Mouse (Mus musculus): Measurements from ENCODE around the gene Exo5.

Exo5 gene

DNA sequence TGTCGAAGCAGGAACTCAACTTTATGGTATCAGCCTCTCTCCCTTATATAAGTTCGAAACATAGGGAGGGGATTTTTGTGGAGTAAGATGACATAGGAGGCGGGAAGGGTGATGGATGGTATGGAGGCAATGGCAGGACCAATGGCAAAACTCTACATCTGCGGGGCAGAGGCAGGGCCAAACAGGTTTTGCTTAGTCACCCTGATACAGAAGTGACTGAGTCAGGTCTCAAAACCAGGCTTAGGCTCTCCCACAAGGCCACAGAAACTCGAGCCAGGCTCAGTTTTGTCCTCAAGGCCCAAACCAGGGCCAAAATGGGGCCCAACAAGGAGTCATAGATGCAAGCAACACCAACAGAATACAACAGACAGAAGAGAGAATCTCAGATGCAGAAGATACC lies 19.2 kb downstream of the Exo5 start:
- DNase-seq (ENCODE audit: low spot score in 2 of 2), result no peak

DNA sequence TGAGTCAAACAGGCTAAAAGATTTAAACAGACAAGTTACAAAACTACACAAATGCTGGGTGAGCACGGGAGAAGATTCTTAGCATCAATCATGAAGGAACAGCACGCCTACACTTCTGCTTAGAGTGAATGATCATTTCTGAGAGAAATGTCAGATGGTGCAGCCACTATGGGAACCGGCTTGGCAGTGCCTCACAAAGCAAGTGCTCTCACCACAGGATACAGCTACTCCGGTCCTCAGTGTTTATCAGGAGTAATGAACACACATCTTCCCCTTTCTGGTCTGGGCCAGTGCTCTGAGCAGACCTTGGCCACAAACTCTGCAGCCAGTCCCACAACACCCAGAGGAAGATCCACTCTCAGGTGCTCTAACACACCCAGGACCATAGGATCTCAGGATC lies 20.3 kb downstream of the Exo5 start:
- DNase-seq (ENCODE audit: low spot score in 2 of 2), result no peak

DNA sequence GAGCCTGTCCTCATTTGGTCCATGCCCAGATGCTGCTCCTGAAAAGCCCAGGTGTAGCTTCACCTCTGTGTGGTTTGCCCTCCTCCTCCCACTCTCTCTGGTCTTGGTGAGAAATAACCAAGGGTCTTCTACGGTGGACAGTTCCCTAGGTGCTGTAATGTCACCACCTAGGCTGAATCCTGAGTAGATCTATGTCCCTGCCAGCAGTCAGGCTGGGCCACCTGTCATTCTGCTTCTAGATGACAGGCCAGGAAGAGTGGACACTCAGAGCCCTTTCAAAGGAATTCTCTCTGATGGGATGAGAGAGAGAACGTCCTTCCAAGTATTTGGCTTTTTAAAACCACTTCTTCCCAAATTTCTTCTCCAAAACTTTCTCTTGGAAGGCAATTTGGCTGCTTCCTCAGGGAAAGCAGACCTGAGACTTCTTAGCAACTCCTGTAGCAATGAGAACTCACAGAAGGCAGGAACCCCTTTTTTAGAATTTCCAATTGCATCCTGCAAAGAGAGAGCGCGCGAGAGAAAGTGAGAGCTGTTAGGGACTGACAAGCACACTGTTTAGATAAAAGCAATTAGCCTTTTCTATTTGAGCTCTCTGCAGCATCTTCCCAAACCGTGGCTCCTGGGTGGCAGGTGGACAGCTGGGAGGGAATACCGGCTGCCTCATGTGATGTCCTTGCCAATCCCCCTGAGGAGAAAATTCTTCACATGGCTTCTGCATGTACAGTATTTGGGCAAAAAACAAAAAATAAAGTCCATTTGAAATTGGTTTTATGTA lies 28.8 kb downstream of the Exo5 start:
- DNase-seq (ENCODE audit: low spot score in 2 of 2), result no peak

DNA sequence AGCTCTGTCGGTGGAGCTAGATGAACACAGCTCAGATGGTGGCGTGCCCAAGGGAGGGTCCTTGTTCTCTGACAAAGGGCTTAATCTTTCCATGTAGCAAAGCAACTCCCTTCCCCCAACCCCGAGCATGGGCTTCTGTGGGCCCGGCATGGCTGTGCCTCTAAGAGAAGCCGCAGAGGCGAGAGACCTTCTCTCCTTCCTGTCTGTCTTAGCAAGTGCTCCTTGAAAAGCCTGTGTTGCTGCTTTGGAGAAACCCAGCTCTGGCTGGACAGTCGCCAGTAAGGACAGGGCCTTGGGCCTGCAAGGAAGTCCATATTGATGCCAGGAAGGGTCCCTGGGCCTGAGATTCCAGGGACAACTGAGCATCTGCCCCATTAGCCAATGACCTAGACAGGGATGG lies 29.6 kb downstream of the Exo5 start:
- DNase-seq (ENCODE audit: low spot score in 2 of 2), result peak in 1 of 2 experiments; percentile 6

DNA sequence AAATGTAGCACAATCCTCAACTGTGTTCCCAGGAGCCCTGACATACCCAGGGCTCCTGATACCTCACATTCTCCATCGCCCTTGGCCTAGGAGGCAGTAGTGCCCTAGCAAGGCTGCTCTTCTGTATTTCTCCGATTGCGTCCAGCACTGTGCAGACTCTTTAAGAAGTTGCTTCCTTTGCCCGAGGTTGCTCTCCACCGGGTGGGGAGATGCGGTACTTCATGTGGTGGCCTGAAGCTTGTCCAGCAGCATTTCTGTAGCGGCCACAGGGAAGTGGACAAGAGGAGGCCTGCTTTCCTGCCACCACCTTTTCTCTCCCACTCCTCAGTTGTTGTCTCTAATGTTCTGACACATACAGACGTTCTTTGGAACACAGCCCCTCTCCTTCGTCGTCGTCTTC lies 30.2 kb downstream of the Exo5 start:
- DNase-seq (ENCODE audit: low spot score in 2 of 2), result no peak

DNA sequence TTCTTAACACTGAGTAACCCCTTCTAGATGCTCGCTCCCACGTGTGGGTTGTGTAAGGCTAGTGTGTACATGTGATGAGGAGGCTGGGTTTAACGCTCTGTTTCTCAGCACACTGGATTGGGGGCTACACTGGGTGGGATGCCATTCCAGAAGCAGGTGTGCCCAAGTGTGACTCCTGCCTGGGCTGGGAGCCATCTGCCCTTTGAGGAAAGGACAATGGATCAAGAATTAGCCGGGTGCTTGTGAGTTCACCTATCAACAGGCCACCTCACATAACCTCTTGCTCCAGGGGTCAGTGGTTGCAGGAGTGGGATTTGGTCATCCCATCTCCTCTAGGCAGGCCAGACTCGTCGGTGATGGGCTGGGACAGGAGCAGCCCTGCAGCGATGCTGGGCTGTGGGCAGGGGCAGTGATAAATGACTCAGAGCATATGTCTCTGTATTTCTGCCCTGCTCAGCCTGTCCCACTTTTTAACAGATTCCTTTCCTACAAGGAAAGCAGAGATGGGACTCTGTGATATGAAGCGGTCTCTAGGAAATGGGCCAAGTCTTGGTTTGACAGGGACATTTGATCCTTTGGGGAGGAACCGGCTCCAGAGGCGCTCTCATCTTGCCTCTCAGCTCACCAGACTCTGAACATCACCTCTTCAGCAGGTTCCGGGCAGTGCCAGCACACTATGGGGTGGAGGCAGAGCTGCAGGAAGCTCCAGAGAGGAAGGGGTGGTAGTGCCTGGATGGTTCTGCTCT lies 31.0 kb downstream of the Exo5 start:
- no peak for DNase-seq (ENCODE audit: low spot score in 2 of 2)

DNA sequence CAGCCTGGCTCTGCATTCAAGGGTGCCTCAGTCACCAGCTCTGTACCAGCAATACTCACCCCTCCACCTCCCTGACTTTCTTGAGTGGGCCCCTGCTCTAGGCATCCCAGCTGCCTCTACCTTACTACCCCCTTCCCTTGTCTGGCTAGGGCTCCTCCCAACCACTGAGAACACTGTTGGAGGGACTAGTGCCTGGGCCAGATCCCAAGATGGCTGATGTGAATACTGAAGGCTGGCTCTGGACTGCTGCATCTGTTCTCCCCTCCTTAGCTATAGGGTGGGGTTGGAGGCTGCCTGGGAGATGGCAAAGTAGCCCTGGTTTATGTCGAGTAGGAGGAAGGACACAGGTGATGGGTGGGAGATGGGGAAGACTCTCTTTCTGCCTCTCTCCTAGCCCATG lies 32.3 kb downstream of the Exo5 start:
- no peak for DNase-seq (ENCODE audit: low spot score in 2 of 2)

DNA sequence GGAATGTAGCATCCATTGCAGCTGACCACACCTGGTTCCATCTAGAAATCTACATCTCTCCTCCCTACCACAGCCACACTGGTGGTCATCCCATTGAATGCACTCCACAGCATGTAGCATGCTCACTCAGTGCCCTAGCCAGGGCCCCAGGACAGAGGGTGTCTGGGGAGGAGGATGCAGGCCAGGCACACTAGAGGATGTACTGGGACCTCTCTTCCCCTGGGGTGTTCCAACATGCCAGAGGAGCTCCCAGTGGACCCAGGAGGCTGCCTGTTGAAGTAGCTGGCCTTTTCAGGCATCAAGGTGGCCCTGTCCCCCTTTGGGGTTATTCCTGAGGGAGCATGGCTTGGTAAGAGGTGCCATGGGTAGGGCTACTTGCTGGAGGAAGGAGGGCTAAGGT lies 32.9 kb downstream of the Exo5 start:
- DNase-seq (ENCODE audit: low spot score in 2 of 2), result no peak

DNA sequence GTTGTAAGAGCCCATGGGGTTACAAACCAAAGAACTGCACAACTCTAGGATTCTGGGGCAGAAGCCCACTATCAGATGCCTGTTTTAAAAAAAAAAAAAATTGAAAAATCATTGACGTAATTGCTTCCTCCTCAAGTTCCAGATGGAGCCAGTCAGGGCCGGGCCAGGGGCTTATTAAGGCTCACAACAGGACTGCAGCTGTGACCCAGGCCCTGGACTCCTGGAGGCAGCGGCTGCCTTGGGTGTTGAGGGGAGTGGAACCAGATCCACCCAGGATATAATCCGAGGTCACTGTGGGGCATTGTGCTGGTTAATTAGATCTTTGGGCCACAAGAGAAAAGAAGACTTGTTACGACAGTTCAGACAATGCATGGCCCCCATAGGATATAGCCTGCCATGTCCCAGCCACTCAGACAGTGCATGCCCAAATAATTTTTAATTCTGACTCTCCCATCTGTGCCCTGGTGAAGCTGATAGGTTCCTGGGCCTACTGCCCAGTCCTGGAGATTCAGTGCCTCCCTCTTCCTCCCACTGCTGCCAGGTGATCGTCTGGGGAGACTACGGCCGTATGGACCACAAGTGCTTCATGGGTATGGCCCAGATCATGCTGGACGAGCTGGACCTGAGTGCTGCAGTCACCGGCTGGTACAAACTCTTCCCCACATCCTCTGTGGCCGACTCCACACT lies 33.9 kb downstream of the Exo5 start:
- no peak for DNase-seq (ENCODE audit: low spot score in 2 of 2)

DNA sequence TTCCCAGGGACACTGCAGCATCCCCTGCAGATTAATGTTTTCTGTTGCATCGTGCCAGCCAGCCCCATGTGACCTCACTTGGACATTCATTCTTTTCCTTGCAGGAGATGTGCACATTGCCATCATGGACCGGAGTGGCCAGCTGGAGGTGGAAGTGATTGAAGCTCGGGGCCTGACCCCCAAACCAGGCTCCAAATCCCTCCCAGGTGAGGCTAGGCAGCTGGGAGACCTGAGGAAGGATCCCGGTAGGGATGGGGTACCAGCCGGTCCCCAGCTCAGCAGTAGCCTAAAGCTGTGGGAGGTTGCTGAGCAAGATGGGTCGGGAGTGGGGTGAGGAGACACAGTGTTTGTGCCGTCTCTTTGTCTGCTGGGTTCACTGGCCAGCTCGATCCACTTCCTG lies 35.9 kb downstream of the Exo5 start:
- peak in 1 of 2 experiments; percentile 1 for DNase-seq (ENCODE audit: low spot score in 2 of 2)

DNA sequence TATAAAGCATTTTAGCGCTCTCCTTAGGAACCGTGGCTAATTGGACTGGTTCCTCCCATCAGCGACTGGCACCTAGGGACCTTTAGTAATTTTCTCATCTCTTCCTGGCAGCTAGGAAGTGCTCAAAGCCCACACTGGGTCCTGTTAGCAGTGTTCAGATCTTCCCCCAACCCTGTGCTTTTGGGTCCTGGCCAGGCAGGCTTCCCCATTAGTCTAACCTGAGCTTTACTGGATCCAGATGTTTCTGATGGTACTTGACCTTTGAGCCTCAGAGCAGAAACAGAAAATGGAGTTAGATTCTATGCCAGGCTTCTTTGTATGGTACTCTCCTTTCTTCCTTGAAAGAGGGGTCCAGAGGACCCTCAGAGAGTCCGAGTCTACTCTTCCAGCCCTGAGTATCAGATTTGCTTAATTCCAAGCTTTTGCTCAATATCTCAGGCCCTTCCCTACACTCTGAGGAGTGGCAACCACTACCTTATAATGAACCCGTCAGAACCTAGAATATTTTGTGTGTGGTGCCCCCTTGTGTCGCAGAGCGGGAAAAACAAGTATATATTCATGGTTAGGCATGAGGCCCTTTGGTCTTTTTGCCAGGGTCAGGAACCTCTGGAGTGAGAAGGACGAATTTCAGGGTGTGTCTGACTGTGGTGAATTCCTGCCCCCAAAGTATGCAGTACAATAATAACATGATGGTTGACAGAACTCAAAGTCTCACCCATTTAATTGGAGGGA lies 37.3 kb downstream of the Exo5 start:
- peak in 1 of 2 experiments; percentile 27 for DNase-seq (ENCODE audit: low spot score in 2 of 2)

DNA sequence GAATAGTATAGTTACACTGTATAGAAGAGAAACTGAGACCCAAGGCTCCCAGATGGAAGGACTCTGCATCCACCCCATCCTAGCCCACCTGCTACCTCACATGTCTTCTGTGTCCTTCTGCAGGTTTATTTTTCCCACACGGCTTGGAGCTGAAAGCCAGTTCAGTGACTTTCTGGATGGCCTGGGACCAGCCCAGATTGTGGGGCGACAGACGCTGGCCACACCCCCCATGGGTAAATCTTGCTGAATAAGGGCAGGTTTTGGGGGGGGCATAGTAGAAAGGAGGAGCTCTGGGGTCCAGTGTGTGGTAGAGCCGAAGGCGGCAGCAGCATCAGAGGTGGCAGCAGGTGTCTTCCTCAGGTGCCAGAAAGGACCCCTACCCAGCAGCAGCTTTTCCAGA lies 38.0 kb downstream of the Exo5 start:
- DNase-seq (ENCODE audit: low spot score in 2 of 2), result peak in 1 of 2 experiments; percentile 2

DNA sequence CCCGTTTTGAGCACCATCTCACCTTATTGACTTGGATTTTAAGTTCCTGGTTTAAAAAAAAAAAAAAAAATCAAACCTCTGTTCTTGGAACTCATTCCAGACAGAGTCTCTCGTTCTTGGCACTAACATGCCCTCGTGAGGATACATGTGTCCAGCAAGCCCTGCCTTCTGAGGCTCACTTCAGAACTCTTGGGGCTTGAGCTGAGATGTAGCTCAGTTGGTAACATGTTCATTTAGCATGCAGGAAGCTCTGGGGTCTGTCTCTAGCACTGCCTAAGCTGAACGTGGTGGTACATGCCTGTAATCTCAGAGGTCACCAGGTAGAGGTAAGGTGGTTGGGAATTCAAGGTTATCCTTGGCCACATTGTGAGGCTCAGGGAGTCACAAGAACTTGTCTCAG lies 38.7 kb downstream of the Exo5 start:
- peak in 1 of 2 experiments; percentile 3 for DNase-seq (ENCODE audit: low spot score in 2 of 2)

DNA sequence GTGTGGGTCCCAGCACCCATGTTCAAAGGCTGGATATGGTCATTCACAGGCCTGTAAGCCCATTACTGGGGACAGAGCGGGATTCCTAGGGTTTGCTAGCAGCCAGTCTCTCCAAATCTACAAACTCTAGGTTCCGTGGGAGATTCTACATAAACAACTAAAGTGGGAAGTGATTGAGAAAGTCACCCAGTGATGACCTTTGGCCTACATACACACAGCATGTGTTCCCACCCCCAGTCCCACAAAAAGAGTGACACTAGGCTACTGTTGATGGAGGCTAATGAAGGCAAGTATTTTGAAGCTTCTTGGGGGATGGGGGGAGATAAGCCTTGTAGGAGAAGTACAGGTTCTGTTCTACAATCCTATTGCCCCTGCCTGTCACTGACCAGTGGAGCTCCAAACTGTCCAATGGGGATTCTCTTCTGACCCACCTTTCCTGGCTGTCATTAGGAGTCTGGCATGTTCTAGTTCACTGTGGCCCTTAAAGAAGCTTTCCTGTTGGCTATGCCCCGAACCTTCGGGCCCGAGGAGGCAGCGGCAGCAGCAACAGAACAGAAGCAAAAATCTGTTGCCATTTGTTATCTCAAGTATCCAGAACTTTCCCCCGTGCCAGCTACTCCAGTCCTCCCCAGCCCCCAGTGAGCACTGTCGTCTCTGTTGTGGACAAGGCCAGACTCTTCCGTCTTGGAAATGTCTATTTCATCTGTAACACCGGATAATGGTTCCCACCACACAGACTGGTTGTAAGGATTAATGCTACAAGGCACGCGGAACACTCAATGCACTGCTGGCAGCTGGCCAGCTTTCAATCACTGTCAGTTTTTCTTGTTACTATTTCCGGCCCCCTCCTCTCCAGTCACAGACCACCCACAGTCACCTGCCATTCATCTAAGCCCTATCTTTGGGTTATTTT lies 39.4 kb downstream of the Exo5 start:
- peak in 1 of 2 experiments; percentile 8 for DNase-seq (ENCODE audit: low spot score in 2 of 2)

DNA sequence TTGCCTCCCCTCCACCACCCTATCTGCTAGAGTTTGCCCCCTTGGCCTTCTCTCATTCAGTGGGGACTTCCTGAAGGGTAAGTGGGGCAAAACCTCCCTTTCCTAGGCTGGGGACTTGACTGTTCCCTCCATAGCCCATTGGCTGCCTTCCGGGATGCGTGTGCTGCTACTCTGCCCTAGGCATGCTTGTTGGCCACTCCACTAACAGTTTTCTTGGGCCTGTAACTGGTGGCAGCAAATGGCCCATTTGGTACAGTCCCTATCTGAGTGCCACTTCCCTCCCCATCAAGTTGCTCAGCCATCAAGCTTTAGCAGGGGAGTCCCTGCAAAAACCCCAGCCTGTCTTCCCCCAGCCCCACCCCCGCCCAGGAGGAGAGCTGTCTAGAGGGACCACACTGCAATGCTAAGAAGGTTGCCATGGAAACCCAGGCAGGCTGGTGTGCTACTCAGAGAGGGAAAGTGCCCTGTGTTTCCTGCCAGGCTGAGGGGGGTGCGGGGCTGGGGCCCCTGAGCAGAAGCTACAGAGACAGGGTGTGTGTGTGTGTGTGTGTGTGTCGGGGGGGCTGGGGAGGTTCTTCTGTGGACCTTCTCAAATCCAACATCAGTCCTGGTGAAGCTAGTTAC lies 42.7 kb downstream of the Exo5 start:
- DNase-seq (ENCODE audit: low spot score in 2 of 2), result peak in 1 of 2 experiments; percentile 59

DNA sequence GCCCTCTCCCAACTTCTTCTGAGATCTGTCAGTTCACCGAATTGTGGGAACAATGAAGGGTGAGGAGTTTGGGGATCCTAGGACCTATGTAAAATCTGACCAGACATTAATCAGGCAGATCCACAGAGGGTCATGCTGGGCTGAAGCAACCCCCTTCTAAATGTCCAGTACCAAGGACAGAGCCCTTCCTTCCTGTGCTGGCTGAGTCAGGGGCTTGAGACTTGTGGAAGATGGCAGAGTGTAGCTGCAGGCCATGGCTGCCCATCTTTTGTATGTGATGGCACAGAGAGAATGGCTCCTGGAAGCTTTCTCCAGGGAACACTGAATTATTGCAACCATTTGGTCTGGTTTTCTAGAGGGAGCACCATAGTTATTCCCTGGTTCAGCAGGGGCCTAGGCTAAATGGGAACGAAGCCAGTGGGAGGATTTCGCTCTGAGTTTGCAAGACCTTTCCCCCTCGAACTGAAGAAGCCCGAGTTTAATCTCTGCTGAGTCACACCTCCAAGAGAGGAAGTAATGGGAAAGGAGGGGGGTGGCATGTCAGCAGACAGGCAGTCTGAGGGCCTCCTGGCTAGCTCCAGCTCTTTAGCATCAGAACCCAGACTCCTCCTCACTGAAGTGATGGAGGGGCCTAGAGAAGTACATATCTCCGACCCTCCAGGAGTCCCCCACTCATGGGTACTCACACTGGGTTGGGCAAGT lies 43.9 kb downstream of the Exo5 start:
- no peak for DNase-seq (ENCODE audit: low spot score in 2 of 2)

DNA sequence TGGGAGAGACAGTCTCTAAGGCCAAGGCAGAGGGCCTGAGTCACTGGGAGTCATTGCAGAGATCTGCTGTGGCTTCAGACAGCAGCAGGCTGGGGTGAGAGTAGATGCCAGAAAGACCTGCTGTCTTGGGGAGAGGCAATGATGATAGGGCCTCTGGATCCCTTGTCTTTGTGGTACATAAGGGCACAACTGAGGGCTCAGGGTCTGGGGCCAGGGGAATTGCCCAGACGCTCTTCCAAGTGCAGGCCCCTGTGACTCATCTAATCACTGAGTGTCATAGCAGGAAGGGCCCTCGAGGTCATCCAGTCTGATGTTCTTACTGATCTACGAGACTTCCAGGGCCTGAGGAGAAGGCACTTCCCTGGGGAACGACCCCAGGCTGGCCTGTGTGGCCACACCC lies 45.4 kb downstream of the Exo5 start:
- no peak for DNase-seq (ENCODE audit: low spot score in 2 of 2)

DNA sequence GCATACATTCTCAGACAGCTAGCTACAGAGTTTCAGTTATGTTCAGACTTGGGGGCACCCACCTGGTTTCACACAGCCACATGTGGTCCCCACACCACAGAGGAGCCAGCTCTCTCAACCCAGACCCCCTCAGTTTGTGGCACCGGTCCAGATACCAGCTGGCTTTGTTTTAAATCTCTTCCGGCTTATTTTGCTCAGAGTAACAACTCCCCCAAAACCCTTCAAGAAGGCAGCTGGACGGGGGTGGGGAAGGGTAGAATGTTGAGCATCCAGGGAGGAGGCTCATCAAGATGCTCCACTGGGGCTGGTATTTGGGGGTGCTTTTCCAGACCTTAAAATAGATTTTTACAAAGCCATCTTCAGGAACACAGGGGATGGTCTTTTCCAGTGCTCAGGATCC lies 46.1 kb downstream of the Exo5 start:
- no peak for DNase-seq (ENCODE audit: low spot score in 2 of 2)

DNA sequence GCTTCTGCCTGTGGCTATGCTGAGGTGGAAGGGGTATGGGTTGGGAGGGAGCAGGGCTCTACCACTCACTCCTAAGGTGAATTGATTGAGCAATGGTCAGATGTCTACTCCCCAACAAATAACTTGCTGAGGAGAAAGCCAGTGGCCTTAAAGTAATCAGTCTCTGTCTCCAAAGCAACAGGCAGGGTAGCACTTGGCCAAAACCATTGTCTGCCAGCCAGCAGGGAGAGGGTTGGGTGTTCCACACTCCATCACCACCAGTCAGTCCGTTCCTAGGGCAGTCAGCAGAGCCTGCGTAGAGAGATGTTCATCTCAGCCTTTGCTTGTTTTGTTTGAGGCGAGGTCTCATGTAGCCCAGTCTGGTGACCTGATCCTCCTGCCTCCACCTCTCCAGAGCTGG lies 48.9 kb downstream of the Exo5 start:
- DNase-seq (ENCODE audit: low spot score in 2 of 2), result no peak

Measured in frontal cortex, postnatal 14 days (tissue).